Mouse (Mus musculus): ENCODE data around the gene Exoc7. TPM values are rescaled to one million over a fixed set of nuclear protein-coding genes. Genes with fewer than 3 reads are reported as not detected.

Exoc7 gene
- 10 to 100 TPM; 12.6 to 70.2 (median 44.8) TPM for total RNA-seq (2018; cell fraction: chromatin; rRNA removed)
- total RNA-seq (2018; cell fraction: cytosol; rRNA removed) = 10 to 100 TPM; 20.7 to 33.3 (median 25.8) TPM
- 10 to 100 TPM; 12.9 to 50.3 (median 24.9) TPM for total RNA-seq (2018; cell fraction: nucleus; rRNA removed)
- 22.2 to 30.5 TPM (median 26.9 TPM) in 3 replicates for polyA plus RNA-seq (2018)

GRCm38 (mm10) chr11:116307019-116307725 lies at the start of gene Exoc7:
Gene Exoc7 (minus strand): TSS chr11:116307233.
- H3K36me3 ChIP-seq (ENCODE audit: inconsistent target) = peaks cover 25% of the 10 kb centered on the region
- peak within 1 kb of the TSS; percentile 43 for H3K27ac ChIP-seq
- H3K4me3 ChIP-seq (ENCODE audit: inconsistent target) = peak within 1 kb of the TSS; percentile 96
- WGBS (ENCODE audit: missing documents) = 85% methylated on average over 10 of the region's 10 CpGs
- peaks cover 12% of the 10 kb centered on the region; the same call in 1 of the 2 replicates for H3K79me2 ChIP-seq (ENCODE audit: inconsistent target)

- Histone ChIP-seq H3K4me3 (ENCODE audit: inconsistent target) (no peak overlapping the region), H3K27ac (no peak overlapping the region), H3K36me3 (ENCODE audit: inconsistent target) (peaks cover 33% of the 10 kb centered on the region; the same call in 1 of the 2 replicates), H3K79me2 (ENCODE audit: inconsistent target) (no peaks in the 10 kb centered on the region)
- 97% methylated on average over 16 of the region's 17 CpGs for WGBS (ENCODE audit: missing documents)
Measured at GRCm38 (mm10) chr11:116354521-116354920, 47.5 kb upstream of the Exoc7 start.

- Histone ChIP-seq H3K4me3 (ENCODE audit: inconsistent target) (no peak overlapping the region), H3K27ac (no peak overlapping the region), H3K79me2 (ENCODE audit: inconsistent target) (no peaks in the 10 kb centered on the region), H3K36me3 (ENCODE audit: inconsistent target) (peaks cover 23% of the 10 kb centered on the region; the same call in 1 of the 2 replicates)
- whole genome bisulfite sequencing (ENCODE audit: missing documents) = 92% methylated on average over 8 of the region's 8 CpGs
Measured at GRCm38 (mm10) chr11:116353535-116353934, 46.5 kb upstream of the Exoc7 start.

- Histone ChIP-seq H3K27ac (no peak overlapping the region), H3K79me2 (ENCODE audit: inconsistent target) (no peaks in the 10 kb centered on the region), H3K36me3 (ENCODE audit: inconsistent target) (peaks cover 21% of the 10 kb centered on the region; the same call in 1 of the 2 replicates), H3K4me3 (ENCODE audit: inconsistent target) (no peak overlapping the region)
- WGBS (ENCODE audit: missing documents) = 97% methylated on average over 5 of the region's 5 CpGs
Measured at GRCm38 (mm10) chr11:116351294-116351693, 44.3 kb upstream of the Exoc7 start.

- WGBS (ENCODE audit: missing documents) = 100% methylated on average over 5 of the region's 5 CpGs
- Histone ChIP-seq H3K79me2 (ENCODE audit: inconsistent target) (no peaks in the 10 kb centered on the region), H3K36me3 (ENCODE audit: inconsistent target) (peaks cover 10% of the 10 kb centered on the region), H3K27ac (no peak overlapping the region), H3K4me3 (ENCODE audit: inconsistent target) (no peak overlapping the region)
Measured at GRCm38 (mm10) chr11:116347955-116348354, 40.9 kb upstream of the Exoc7 start.

- no peak overlapping the region for H3K27ac ChIP-seq
- H3K79me2 ChIP-seq (ENCODE audit: inconsistent target) = no peaks in the 10 kb centered on the region
- H3K36me3 ChIP-seq (ENCODE audit: inconsistent target) = peaks cover 10% of the 10 kb centered on the region
- no peak overlapping the region for H3K4me3 ChIP-seq (ENCODE audit: inconsistent target)
- WGBS (ENCODE audit: missing documents) = 95% methylated on average over 7 of the region's 7 CpGs
Measured at GRCm38 (mm10) chr11:116347012-116347411, 40.0 kb upstream of the Exoc7 start.

GRCm38 (mm10) chr11:116342069-116342791 lies 35.2 kb upstream of the Exoc7 start:
- no peak overlapping the region for H3K27ac ChIP-seq
- WGBS (ENCODE audit: missing documents) = 93% methylated on average over 25 of the region's 25 CpGs
- no peak overlapping the region for H3K4me3 ChIP-seq (ENCODE audit: inconsistent target)
- H3K36me3 ChIP-seq (ENCODE audit: inconsistent target) = peaks cover 8% of the 10 kb centered on the region
- H3K79me2 ChIP-seq (ENCODE audit: inconsistent target) = no peaks in the 10 kb centered on the region

- no peak overlapping the region for H3K27ac ChIP-seq
- WGBS (ENCODE audit: missing documents) = 56% methylated on average over 6 of the region's 6 CpGs
- H3K36me3 ChIP-seq (ENCODE audit: inconsistent target) = no peaks in the 10 kb centered on the region
- no peak overlapping the region for H3K4me3 ChIP-seq (ENCODE audit: inconsistent target)
- no peaks in the 10 kb centered on the region for H3K79me2 ChIP-seq (ENCODE audit: inconsistent target)
Measured at GRCm38 (mm10) chr11:116337531-116337930, 30.5 kb upstream of the Exoc7 start.

- no peaks in the 10 kb centered on the region for H3K79me2 ChIP-seq (ENCODE audit: inconsistent target)
- 40% methylated on average over 12 of the region's 12 CpGs for WGBS (ENCODE audit: missing documents)
- no peak overlapping the region for H3K27ac ChIP-seq
- H3K36me3 ChIP-seq (ENCODE audit: inconsistent target) = no peaks in the 10 kb centered on the region
- no peak overlapping the region for H3K4me3 ChIP-seq (ENCODE audit: inconsistent target)
Measured at GRCm38 (mm10) chr11:116337000-116337399, 30.0 kb upstream of the Exoc7 start.

- H3K79me2 ChIP-seq (ENCODE audit: inconsistent target) = no peaks in the 10 kb centered on the region
- H3K27ac ChIP-seq = no peak overlapping the region
- 98% methylated on average over 4 of the region's 4 CpGs for WGBS (ENCODE audit: missing documents)
- H3K4me3 ChIP-seq (ENCODE audit: inconsistent target) = no peak overlapping the region
- H3K36me3 ChIP-seq (ENCODE audit: inconsistent target) = no peaks in the 10 kb centered on the region
Measured at GRCm38 (mm10) chr11:116336393-116336792, 29.4 kb upstream of the Exoc7 start.

- WGBS (ENCODE audit: missing documents) = under 1% methylated on average over 59 of the region's 61 CpGs
- Histone ChIP-seq H3K27ac (no peak within 1 kb of the TSS), H3K4me3 (ENCODE audit: inconsistent target) (peak within 1 kb of the TSS; percentile 23), H3K36me3 (ENCODE audit: inconsistent target) (no peaks in the 10 kb centered on the region), H3K79me2 (ENCODE audit: inconsistent target) (no peaks in the 10 kb centered on the region)
Measured at GRCm38 (mm10) chr11:116335244-116336036, 28.4 kb upstream of the Exoc7 start, which contains the start of gene Foxj1. Gene Foxj1 (minus strand): TSS chr11:116335399.

- Histone ChIP-seq H3K36me3 (ENCODE audit: inconsistent target) (no peaks in the 10 kb centered on the region), H3K79me2 (ENCODE audit: inconsistent target) (no peaks in the 10 kb centered on the region), H3K4me3 (ENCODE audit: inconsistent target) (no peak overlapping the region), H3K27ac (no peak overlapping the region)
- 17% methylated on average over 26 of the region's 26 CpGs for WGBS (ENCODE audit: missing documents)
Measured at GRCm38 (mm10) chr11:116334417-116334782, 27.4 kb upstream of the Exoc7 start.

- 38% methylated on average over 29 of the region's 31 CpGs for WGBS (ENCODE audit: missing documents)
- Histone ChIP-seq H3K27ac (no peak overlapping the region), H3K4me3 (ENCODE audit: inconsistent target) (no peak overlapping the region), H3K36me3 (ENCODE audit: inconsistent target) (no peaks in the 10 kb centered on the region), H3K79me2 (ENCODE audit: inconsistent target) (no peaks in the 10 kb centered on the region)
Measured at GRCm38 (mm10) chr11:116333526-116334416, 26.7 kb upstream of the Exoc7 start.

GRCm38 (mm10) chr11:116332983-116333270 lies 25.9 kb upstream of the Exoc7 start:
- no peaks in the 10 kb centered on the region for H3K79me2 ChIP-seq (ENCODE audit: inconsistent target)
- 94% methylated on average over 3 of the region's 3 CpGs for WGBS (ENCODE audit: missing documents)
- no peaks in the 10 kb centered on the region for H3K36me3 ChIP-seq (ENCODE audit: inconsistent target)
- H3K4me3 ChIP-seq (ENCODE audit: inconsistent target) = no peak overlapping the region
- H3K27ac ChIP-seq = no peak overlapping the region

Measured in macrophage (primary cell).